Mouse (Mus musculus): ENCODE data around the gene Ipmk.
"Not testable (repeated sequence)": the region's sequence is repeated elsewhere in the genome, so short reads cannot be mapped to it uniquely, and the experiment has no call there.

- not testable (repeated sequence) for TF ChIP-seq USF1 (IDR thresholded peaks at IDR 0.05; ENCODE audit: low read depth, low read length); ELF1 (IDR thresholded peaks at IDR 0.05; ENCODE audit: low read depth, low read length); POLR2A (IDR thresholded peaks at IDR 0.05; ENCODE audit: low read depth, low read length); CTCF (conservative IDR thresholded peaks at IDR 0.05 in 1 of 2, IDR thresholded peaks at IDR 0.05 in 1 of 2; ENCODE audit: low read depth in 2 of 2, low read length in 2 of 2); TCF12 (IDR thresholded peaks at IDR 0.05; ENCODE audit: low read depth, low read length); USF2 (conservative IDR thresholded peaks at IDR 0.05; ENCODE audit: low read depth, low read length); MYC (IDR thresholded peaks at IDR 0.05; ENCODE audit: low read depth, low read length)
Observed at GRCm38 (mm10) chr10:71462371-71462770, 114.8 kb downstream of the Ipmk start.
